Mouse (Mus musculus) stomach, postnatal 0 days (tissue): ENCODE data around the gene Slc22a23.

Experiments
- CTCF ChIP-seq: IDR thresholded peaks from 2 replicates; pipeline ENCODE4 v1.5.1; 2016; ENCODE audit warnings: antibody characterized with exemption, low read depth, mild to moderate bottlenecking, moderate library complexity
- EP300 ChIP-seq: optimal IDR thresholded peaks from 2 replicates; pipeline ENCODE3; 2016; ENCODE audit warnings: antibody characterized with exemption

- no peak for TF ChIP-seq CTCF
- no peak for TF ChIP-seq EP300
Measured at GRCm38 (mm10) chr13:34266067-34266466, 78.9 kb downstream of the Slc22a23 start.
